16 mouse cellular contexts compared by ENCODE assay signal in the genomic region with DNA sequence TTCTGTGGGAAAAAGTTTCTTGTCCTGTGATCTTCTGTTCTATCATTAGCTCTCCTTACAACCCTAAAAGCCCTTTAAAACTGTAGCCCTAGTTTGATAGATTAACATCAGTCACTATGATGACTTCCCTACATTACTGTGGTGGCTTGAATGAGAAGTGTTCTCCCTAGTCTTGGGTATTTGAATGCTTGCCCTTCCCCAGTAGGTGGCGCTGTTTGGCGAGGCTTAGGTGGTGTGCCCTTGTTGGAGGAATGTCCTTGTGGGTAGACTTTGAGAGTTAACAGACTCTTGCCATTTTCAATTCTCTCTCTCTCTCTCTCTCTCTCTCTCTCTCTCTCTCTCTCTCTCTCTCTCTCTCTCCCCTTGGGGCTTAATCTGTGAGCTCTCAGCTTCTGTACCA.
DNase-seq lines count a peak whose midpoint lies in the region; ATAC-seq and TF ChIP-seq lines count a peak whose summit lies in the region.
"Had no signal": no experiment of that assay in that cellular context is flagged by ENCODE, and none has a peak within 500 bp of the region (broad histone marks: within the 10 kb centered on the region; RNA-seq: fewer than 3 reads in every experiment).

No protein-coding gene starts in this region.

- no peak overlapping the region for H3K4me3 ChIP-seq in kidney, adult 2 months (ENCODE audit: insufficient read depth, low read depth, low read length)
- H3K4me3 ChIP-seq in neural tube, embryonic 15.5 days (replicated peaks), result no peak overlapping the region
- no peak overlapping the region for H3K4me3 ChIP-seq in stomach, postnatal 0 days (ENCODE audit: low read depth, low read length)
- H3K4me3 ChIP-seq: erythroblast, embryonic 14.5 days; kidney, embryonic 15.5 days; liver, embryonic 13.5 days; megakaryocyte, embryonic 14.5 days; stomach, embryonic 15.5 days had no signal

- H3K9me3 ChIP-seq in neural tube, embryonic 15.5 days (replicated peaks), result no peaks in the 10 kb centered on the region
- H3K9me3 ChIP-seq in stomach, postnatal 0 days (ENCODE audit: control insufficient read depth, low read length), result no peaks in the 10 kb centered on the region
- H3K9me3 ChIP-seq: kidney, embryonic 15.5 days; liver, embryonic 13.5 days; stomach, embryonic 15.5 days had no signal

- no peak overlapping the region for H3K27ac ChIP-seq in kidney, adult 2 months (ENCODE audit: insufficient read depth, low read depth, low read length)
- no peak overlapping the region for H3K27ac ChIP-seq in neural tube, embryonic 15.5 days (replicated peaks)
- H3K27ac ChIP-seq in stomach, postnatal 0 days (replicated peaks), result no peak overlapping the region
- H3K27ac ChIP-seq: kidney, embryonic 15.5 days; liver, embryonic 13.5 days; stomach, embryonic 15.5 days had no signal

- 49% methylated on average over 2 of the region's 2 CpGs for WGBS in kidney, adult 2 months
- WGBS in neural tube, embryonic 15.5 days, result 52% methylated on average over 2 of the region's 2 CpGs
- 31% methylated on average over 2 of the region's 2 CpGs for WGBS in stomach, postnatal 0 days

- TF ChIP-seq CTCF in kidney, adult 2 months (conservative IDR thresholded peaks at IDR 0.05; ENCODE audit: insufficient read depth, insufficient read length, low read depth, low read length), result 0 out of 2 replicates have a peak, but pooled peaks have one; percentile 23
- TF ChIP-seq CTCF in stomach, postnatal 0 days (IDR thresholded peaks at IDR 0.05; ENCODE audit: low read depth), result peak; percentile 51

- H3K27me3 ChIP-seq in kidney, adult 2 months (replicated peaks; ENCODE audit: control insufficient read depth, insufficient read depth, low read length), result no peaks in the 10 kb centered on the region
- no peaks in the 10 kb centered on the region for H3K27me3 ChIP-seq in neural tube, embryonic 15.5 days (replicated peaks)
- H3K27me3 ChIP-seq in stomach, postnatal 0 days (ENCODE audit: control insufficient read depth, insufficient read depth, low read length), result no peaks in the 10 kb centered on the region
- H3K27me3 ChIP-seq: kidney, embryonic 15.5 days; liver, embryonic 13.5 days; stomach, embryonic 15.5 days had no signal

- ATAC-seq in neural tube, embryonic 15.5 days (ENCODE audit: low FRiP score), result no peak
- no peak for ATAC-seq in stomach, postnatal 0 days (ENCODE audit: low FRiP score, low TSS enrichment)

- DNase-seq in kidney, adult 2 months, result no peak
- no peak for DNase-seq in kidney, postnatal 14 days
- peak; percentile 11 for DNase-seq in neural tube, embryonic 10.5 days (ENCODE audit: extremely low spot score, low spot score)
- DNase-seq in ZHBTc4 (ENCODE audit: low read depth, low spot score), result peak; percentile 50
- no peak for DNase-seq in stomach, postnatal 0 days (ENCODE audit: low spot score)
- DNase-seq in ovary, postnatal 14 days (ENCODE audit: low spot score), result no peak
- DNase-seq: adrenal gland, adult 8-10 months; cerebellum, adult 11 months; heart, postnatal 36 days; liver, embryonic 13.5 days; right cerebral cortex, postnatal 25 days had no signal

- H3K36me3 ChIP-seq in kidney, adult 2 months (ENCODE audit: control insufficient read depth, insufficient read depth, low read length), result no peaks in the 10 kb centered on the region
- no peaks in the 10 kb centered on the region for H3K36me3 ChIP-seq in neural tube, embryonic 15.5 days
- no peaks in the 10 kb centered on the region for H3K36me3 ChIP-seq in stomach, postnatal 0 days (ENCODE audit: control insufficient read depth, insufficient read depth, low read length)
- H3K36me3 ChIP-seq: kidney, embryonic 15.5 days; liver, embryonic 13.5 days; stomach, embryonic 15.5 days had no signal

- H3K4me1 ChIP-seq in kidney, adult 2 months (ENCODE audit: control insufficient read depth, insufficient read depth, low read length), result no peaks in the 10 kb centered on the region
- peaks cover 6% of the 10 kb centered on the region; the same call in 1 of the 2 replicates for H3K4me1 ChIP-seq in neural tube, embryonic 15.5 days
- no peaks in the 10 kb centered on the region for H3K4me1 ChIP-seq in stomach, postnatal 0 days (replicated peaks; ENCODE audit: control insufficient read depth, insufficient read depth)
- H3K4me1 ChIP-seq: kidney, embryonic 15.5 days; liver, embryonic 13.5 days; stomach, embryonic 15.5 days had no signal

- no peak overlapping the region for H3K9ac ChIP-seq in neural tube, embryonic 15.5 days (replicated peaks)
- no peak overlapping the region for H3K9ac ChIP-seq in stomach, postnatal 0 days (ENCODE audit: low read length)
- H3K9ac ChIP-seq: kidney, embryonic 15.5 days; liver, embryonic 13.5 days; stomach, embryonic 15.5 days had no signal

- no peak for TF ChIP-seq POLR2A in kidney, adult 2 months (IDR thresholded peaks at IDR 0.05; ENCODE audit: low read depth, low read length)

- no peak overlapping the region for H3K4me2 ChIP-seq in neural tube, embryonic 15.5 days
- H3K4me2 ChIP-seq in stomach, postnatal 0 days (replicated peaks; ENCODE audit: low read depth), result no peak overlapping the region
- H3K4me2 ChIP-seq: kidney, embryonic 15.5 days; liver, embryonic 13.5 days; stomach, embryonic 15.5 days had no signal

- TF ChIP-seq EP300 in stomach, postnatal 0 days (optimal IDR thresholded peaks at IDR 0.05), result no peak

Comparison
In these comparisons a context has a peak if more than half of its experiments do, and no peak if none do; other contexts are left out.
1. DNase-seq: peak in neural tube, embryonic 10.5 days (single experiment) and ZHBTc4 (single experiment); none in kidney, adult 2 months (single experiment), kidney, postnatal 14 days (single experiment), stomach, postnatal 0 days (single experiment) and ovary, postnatal 14 days (single experiment).